Comparison of ENCODE assay signal across 32 mouse cellular contexts in genomic region chr7:67546282-67546681, GRCm38 (mm10).
DNase-seq lines count a peak whose midpoint lies in the region; ATAC-seq and TF ChIP-seq lines count a peak whose summit lies in the region.
"Had no signal": no experiment of that assay in that cellular context is flagged by ENCODE, and none has a peak within 500 bp of the region (broad histone marks: within the 10 kb centered on the region; RNA-seq: fewer than 3 reads in every experiment).

No protein-coding gene starts in this region.

- H3K27me3 ChIP-seq in CH12.LX (replicated peaks): no peaks in the 10 kb centered on the region
- H3K27me3 ChIP-seq: embryonic facial prominence, embryonic 13.5 days; forebrain, embryonic 13.5 days; heart, embryonic 13.5 days; hindbrain, embryonic 12.5 days; intestine, embryonic 15.5 days; limb, embryonic 13.5 days; midbrain, embryonic 13.5 days; neural tube, embryonic 15.5 days; Patski; stomach, embryonic 15.5 days had no signal

- H3K9me3 ChIP-seq in CH12.LX (replicated peaks; ENCODE audit: low read length): no peaks in the 10 kb centered on the region
- H3K9me3 ChIP-seq: embryonic facial prominence, embryonic 13.5 days; forebrain, embryonic 13.5 days; heart, embryonic 13.5 days; hindbrain, embryonic 12.5 days; intestine, embryonic 15.5 days; limb, embryonic 13.5 days; midbrain, embryonic 13.5 days; neural tube, embryonic 15.5 days; stomach, embryonic 15.5 days had no signal

- H3K4me2 ChIP-seq in CH12.LX (ENCODE audit: insufficient read depth, low read depth, poor library complexity, severe bottlenecking): peak overlapping the region; percentile 6; the same call in 1 of the 2 replicates
- H3K4me2 ChIP-seq: embryonic facial prominence, embryonic 13.5 days; forebrain, embryonic 13.5 days; heart, embryonic 13.5 days; hindbrain, embryonic 12.5 days; intestine, embryonic 15.5 days; limb, embryonic 13.5 days; liver, embryonic 11.5 days; midbrain, embryonic 13.5 days; neural tube, embryonic 15.5 days; stomach, embryonic 15.5 days had no signal

- ATAC-seq in common myeloid progenitor, adult 5-6 weeks (replicated peaks; ENCODE audit: low read depth, poor library complexity, severe bottlenecking): peak; percentile 72
- peak; percentile 69; the same call in 1 of the 2 replicates for ATAC-seq in monocyte, adult 5-6 weeks (replicated peaks; ENCODE audit: insufficient number of reproducible peaks, low FRiP score, low TSS enrichment, poor library complexity, severe bottlenecking)
- ATAC-seq: forebrain, embryonic 13.5 days; hindbrain, postnatal 0 days; intestine, embryonic 15.5 days; liver, postnatal 0 days; midbrain, embryonic 13.5 days; Patski had no signal

- TF ChIP-seq POLR2A in CH12.LX (IDR thresholded peaks at IDR 0.05; ENCODE audit: low read depth, low read length): no peak

- intact Hi-C loops in gastrocnemius, adult 2 months (cut with DNase I): loop anchor here (5.0 kb wide), 1 partner anchor 174 kb away; the partner anchor contains the start of gene Mef2a

- TF ChIP-seq CTCF in CH12.LX (conservative IDR thresholded peaks at IDR 0.05 in 1 of 2, IDR thresholded peaks at IDR 0.05 in 1 of 2; ENCODE audit: low read depth in 2 of 2, low read length in 2 of 2): no peak
- TF ChIP-seq CTCF in gastrocnemius, adult 2 months (IDR thresholded peaks at IDR 0.05): no peak

- TF ChIP-seq EP300 in CH12.LX (IDR thresholded peaks at IDR 0.05; ENCODE audit: low read length): peak; percentile 82

- no peak overlapping the region for H3K9ac ChIP-seq in CH12.LX (ENCODE audit: insufficient read depth, low read depth)
- H3K9ac ChIP-seq: embryonic facial prominence, embryonic 13.5 days; forebrain, embryonic 13.5 days; heart, embryonic 13.5 days; hindbrain, embryonic 12.5 days; intestine, embryonic 15.5 days; limb, embryonic 13.5 days; liver, postnatal 0 days; midbrain, embryonic 13.5 days; neural tube, embryonic 15.5 days; stomach, embryonic 15.5 days had no signal

- DNase-seq in A20 (ENCODE audit: low read depth, low spot score) (peak; percentile 84), CH12.LX (ENCODE audit: extremely low read depth) (peak; percentile 68)
- no peak for DNase-seq in gastrocnemius, adult 2 months
- DNase-seq in neural tube, embryonic 10.5 days (ENCODE audit: extremely low spot score, low spot score): no peak
- no peak for DNase-seq in thymus, postnatal 10 days (ENCODE audit: low spot score in 2 of 2)
- DNase-seq: adrenal gland, postnatal 14 days; cerebellum, adult 11-12 months; cerebellum, adult 9-11 months; gastrocnemius, postnatal 36 days; heart, postnatal 10 days; kidney, adult 2 months; kidney, postnatal 4 days; liver, postnatal 0 days; lung, postnatal 36 days; right cerebral cortex, adult 18-20 months; right cerebral cortex, postnatal 4 days; thymus, postnatal 4 days had no signal

- no peak overlapping the region for H3K4me3 ChIP-seq in CH12.LX (replicated peaks in 1 of 3; ENCODE audit: low read depth in 2 of 3, low read length in 2 of 3, poor library complexity in 1 of 3)
- H3K4me3 ChIP-seq in gastrocnemius, adult 2 months: no peak overlapping the region
- H3K4me3 ChIP-seq: embryonic facial prominence, embryonic 13.5 days; erythroblast, embryonic 14.5 days; forebrain, embryonic 13.5 days; heart, embryonic 13.5 days; hindbrain, embryonic 12.5 days; intestine, embryonic 15.5 days; limb, embryonic 13.5 days; midbrain, embryonic 13.5 days; neural tube, embryonic 15.5 days; stomach, embryonic 15.5 days had no signal

- H3K4me1 ChIP-seq in CH12.LX (ENCODE audit: control insufficient read depth in 1 of 2, insufficient read depth in 2 of 2): peaks cover 10 to 39% of the 10 kb centered on the region in 2 experiments
- H3K4me1 ChIP-seq: intestine, embryonic 15.5 days; stomach, embryonic 15.5 days had no signal

- no peak overlapping the region for H3K27ac ChIP-seq in CH12.LX (ENCODE audit: insufficient read depth, low read depth)
- H3K27ac ChIP-seq in gastrocnemius, adult 2 months: no peak overlapping the region
- H3K27ac ChIP-seq: embryonic facial prominence, embryonic 13.5 days; forebrain, embryonic 13.5 days; heart, embryonic 13.5 days; hindbrain, embryonic 12.5 days; hindbrain, postnatal 0 days; intestine, embryonic 15.5 days; limb, embryonic 13.5 days; midbrain, embryonic 13.5 days; neural tube, embryonic 15.5 days; stomach, embryonic 15.5 days had no signal

- H3K36me3 ChIP-seq in CH12.LX (replicated peaks in 1 of 2; ENCODE audit: control insufficient read depth in 1 of 2, insufficient read depth in 1 of 2, low read length in 1 of 2): peaks cover 8 to 16% of the 10 kb centered on the region in 2 experiments
- H3K36me3 ChIP-seq: hindbrain, embryonic 12.5 days; intestine, embryonic 15.5 days; limb, embryonic 13.5 days; midbrain, embryonic 13.5 days; neural tube, embryonic 15.5 days; stomach, embryonic 15.5 days had no signal

- TF ChIP-seq RAD21 in CH12.LX (IDR thresholded peaks at IDR 0.05; ENCODE audit: low read depth, low read length): no peak; the same call in 1 of the 2 replicates

- in situ Hi-C loops in CH12.LX (cut with MboI; ENCODE audit: low pct_ligation_motif_present, low pct_unique_long_range_greater_than_20kb, low sequenced_read_pairs): no loop called here

- dilution Hi-C loops in CH12.LX (cut with MboI; ENCODE audit: extremely low pct_ligation_motif_present, extremely low pct_unique_long_range_greater_than_20kb, low sequenced_read_pairs): no loop called here

- H3K79me2 ChIP-seq in CH12.LX (replicated peaks; ENCODE audit: control insufficient read depth, extremely low read depth, insufficient read depth, poor library complexity, severe bottlenecking): no peaks in the 10 kb centered on the region; the same call in 1 of the 2 replicates

TF ChIP-seq in CH12.LX, 34 proteins besides CTCF, POLR2A, EP300 and RAD21:
- TF ChIP-seq ELF1 (IDR thresholded peaks at IDR 0.05; ENCODE audit: low read depth, low read length) (no peak), IRF4 (IDR thresholded peaks at IDR 0.05; ENCODE audit: low read depth, low read length) (peak; percentile 61; the same call in 1 of the 2 replicates), BHLHE40 (IDR thresholded peaks at IDR 0.05; ENCODE audit: low read depth, low read length) (peak; percentile 39; the same call in 1 of the 2 replicates), ETS1 (conservative IDR thresholded peaks at IDR 0.05; ENCODE audit: low read depth, low read length) (no peak), NELFE (IDR thresholded peaks at IDR 0.05; ENCODE audit: low read depth, low read length) (no peak), TCF12 (IDR thresholded peaks at IDR 0.05; ENCODE audit: low read depth, low read length) (0 out of 2 replicates have a peak, but pooled peaks have one; percentile 22)

Comparison
In these comparisons a context has a peak if more than half of its experiments do, and no peak if none do; other contexts are left out.
1. DNase-seq: peak in A20 (single experiment) and CH12.LX (single experiment); none in gastrocnemius, adult 2 months (single experiment), neural tube, embryonic 10.5 days (single experiment) and thymus, postnatal 10 days (0 of 2).